In the genomic region with DNA sequence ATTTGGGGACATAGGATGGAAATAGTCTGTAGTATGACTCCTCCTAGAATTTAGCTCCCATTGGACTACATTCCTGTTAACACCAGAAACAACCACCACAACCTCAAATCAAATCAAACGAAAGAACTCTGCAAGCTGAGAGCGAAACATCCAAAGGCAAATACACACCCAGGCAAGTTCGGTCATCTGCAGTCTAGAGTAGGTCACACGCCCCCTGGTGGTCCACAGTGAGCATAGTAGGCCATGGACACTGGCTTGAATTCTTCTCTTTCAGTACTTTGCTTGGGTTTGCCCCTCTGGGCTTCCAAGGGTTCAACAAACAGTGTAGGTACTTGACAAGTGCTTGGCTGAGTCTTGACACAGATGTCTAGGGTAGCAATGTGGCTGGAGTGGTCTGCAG, we compare ENCODE assay signal across 8 mouse cellular contexts. TPM values are rescaled to one million over a fixed set of nuclear protein-coding genes. Genes with fewer than 3 reads are reported as not detected.
DNase-seq lines count a peak whose midpoint lies in the region; ATAC-seq lines count a peak whose summit lies in the region.

No protein-coding gene starts in this region.

- H3K27ac ChIP-seq in embryonic facial prominence, embryonic 10.5 days (replicated peaks) = no peak overlapping the region
- H3K27ac ChIP-seq in limb, embryonic 15.5 days = no peak overlapping the region

- WGBS in embryonic facial prominence, embryonic 10.5 days = 24% methylated on average over 4 of the region's 4 CpGs
- WGBS in limb, embryonic 15.5 days = 26% methylated on average over 4 of the region's 4 CpGs

- peaks cover 15% of the 10 kb centered on the region for H3K4me1 ChIP-seq in embryonic facial prominence, embryonic 10.5 days
- no peaks in the 10 kb centered on the region for H3K4me1 ChIP-seq in limb, embryonic 15.5 days

- peak; percentile 84 for DNase-seq in 3T3-L1 (ENCODE audit: low read depth, low spot score)
- peak; percentile 42 for DNase-seq in adrenal gland, adult 8-10 months
- DNase-seq in embryonic facial prominence, embryonic 10.5 days (ENCODE audit: low spot score) = peak; percentile 77
- DNase-seq in kidney, adult 8-10 months = peak; percentile 51 to 73
- DNase-seq in monocyte, adult 2 months (ENCODE audit: low read depth in 1 of 2, low spot score in 2 of 2) = peak; percentile 24 to 35
- DNase-seq in spleen, postnatal 4 days (ENCODE audit: low spot score in 2 of 2) = peak; percentile 67 to 90

- H3K9me3 ChIP-seq in embryonic facial prominence, embryonic 10.5 days = no peaks in the 10 kb centered on the region
- no peaks in the 10 kb centered on the region for H3K9me3 ChIP-seq in limb, embryonic 15.5 days

- no peak overlapping the region for H3K4me3 ChIP-seq in embryonic facial prominence, embryonic 10.5 days
- H3K4me3 ChIP-seq in limb, embryonic 15.5 days = no peak overlapping the region

- ATAC-seq in granulocyte monocyte progenitor cell, adult 5-6 weeks (replicated peaks; ENCODE audit: poor library complexity, severe bottlenecking) = peak; percentile 78
- no peak for ATAC-seq in limb, embryonic 15.5 days (ENCODE audit: insufficient number of reproducible peaks, low FRiP score, low TSS enrichment, low read depth)

- no peak overlapping the region for H3K9ac ChIP-seq in limb, embryonic 15.5 days

- peak overlapping the region; percentile 19; the same call in 1 of the 2 replicates for H3K4me2 ChIP-seq in limb, embryonic 15.5 days

- H3K27me3 ChIP-seq in embryonic facial prominence, embryonic 10.5 days (replicated peaks; ENCODE audit: low read depth, poor library complexity, severe bottlenecking) = no peaks in the 10 kb centered on the region
- no peaks in the 10 kb centered on the region for H3K27me3 ChIP-seq in limb, embryonic 15.5 days

- no peaks in the 10 kb centered on the region for H3K36me3 ChIP-seq in embryonic facial prominence, embryonic 10.5 days (replicated peaks)
- no peaks in the 10 kb centered on the region for H3K36me3 ChIP-seq in limb, embryonic 15.5 days

RNA-seq across cellular contexts. Expression of gene Plg, which starts 6.4 kb away (rescaled TPM):
- under 1 TPM in 3 of 4 experiments, not detected in 1; 0.21 to 0.78 (median 0.49) TPM for total RNA-seq in adrenal gland, adult 8-10 months (2022)
- not detected in 2 replicates for polyA plus RNA-seq in embryonic facial prominence, embryonic 10.5 days (2016; fragmentation: Nextera tagmentation; extraction: Ambion mirVana)
- total RNA-seq in granulocyte monocyte progenitor cell, adult 5-6 weeks (2014; fragmentation: Nextera tagmentation) = not detected in 2 replicates
- not detected in 2 replicates for total RNA-seq in granulocyte monocyte progenitor cell, adult 5-6 weeks (2017)
- 0.07 and 0.70 TPM in 2 replicates for polyA plus RNA-seq in limb, embryonic 15.5 days (2015; fragmentation: Nextera tagmentation; extraction: Ambion mirVana)

RNA-seq across cellular contexts. Expression of gene Map3k4, which starts 53.4 kb away (rescaled TPM):
- total RNA-seq in adrenal gland, adult 8-10 months (2022) = 10 to 100 TPM; 25.3 to 39.6 (median 34.3) TPM
- 49.1 and 51.4 TPM in 2 replicates for polyA plus RNA-seq in embryonic facial prominence, embryonic 10.5 days (2016; fragmentation: Nextera tagmentation; extraction: Ambion mirVana)
- total RNA-seq in granulocyte monocyte progenitor cell, adult 5-6 weeks (2014; fragmentation: Nextera tagmentation) = 9.4 and 22.7 TPM in 2 replicates
- 22.9 and 34.1 TPM in 2 replicates for total RNA-seq in granulocyte monocyte progenitor cell, adult 5-6 weeks (2017)
- polyA plus RNA-seq in limb, embryonic 15.5 days (2015; fragmentation: Nextera tagmentation; extraction: Ambion mirVana) = 38.8 and 41.6 TPM in 2 replicates

Comparison
In these comparisons a context has a peak if more than half of its experiments do, and no peak if none do; other contexts are left out.
1. DNase-seq: peak in every context shown above with its lines; median percentile 84 in 3T3-L1; 78 in spleen, postnatal 4 days; 77 in embryonic facial prominence, embryonic 10.5 days; 62 in kidney, adult 8-10 months; 42 in adrenal gland, adult 8-10 months; 30 in monocyte, adult 2 months.